Mouse (Mus musculus): ENCODE measurements around the gene Fyb2.

GRCm38 (mm10) chr4:104876323-104876722, 36.9 kb upstream of the Fyb2 start, which contains the start of gene C8a:
- TF ChIP-seq CTCF (IDR thresholded peaks at IDR 0.05; ENCODE audit: low read depth) (no peak), EP300 (IDR thresholded peaks at IDR 0.05; ENCODE audit: low read depth) (no peak)
